Mouse (Mus musculus) lung, adult 2 months (tissue): Measurements from ENCODE around the gene Slc6a16.

Experiments
- CTCF ChIP-seq: fragments of 200-500 bp; IDR thresholded peaks from 2 replicates; pipeline ENCODE4 v1.5.1; 2011; ENCODE audit warnings: mild to moderate bottlenecking, low read length, control low read depth; ENCODE audit not compliant: insufficient read depth
- POLR2A ChIP-seq: fragments of 200-500 bp; IDR thresholded peaks from 2 replicates; pipeline ENCODE4 v1.6.1; 2011; ENCODE audit warnings: low read depth, mild to moderate bottlenecking, control low read depth, low read length, borderline replicate concordance; ENCODE audit errors: extremely low read depth

GRCm38 (mm10) chr7:45234333-45234841 is 6.5 kb upstream of the Slc6a16 start:
- TF ChIP-seq CTCF (no peak), POLR2A (no peak)
